Mouse (Mus musculus): ENCODE measurements around the gene Mrm3. TPM values are rescaled to one million over a fixed set of nuclear protein-coding genes. Genes with fewer than 3 reads are reported as not detected.
"Not testable (repeated sequence)": the region's sequence is repeated elsewhere in the genome, so short reads cannot be mapped to it uniquely, and the experiment has no call there.

The Mrm3 gene
- polyA plus RNA-seq (2014; fragmentation: Nextera tagmentation; extraction: Ambion mirVana), result 21.6 and 23.8 TPM in 2 replicates

DNA sequence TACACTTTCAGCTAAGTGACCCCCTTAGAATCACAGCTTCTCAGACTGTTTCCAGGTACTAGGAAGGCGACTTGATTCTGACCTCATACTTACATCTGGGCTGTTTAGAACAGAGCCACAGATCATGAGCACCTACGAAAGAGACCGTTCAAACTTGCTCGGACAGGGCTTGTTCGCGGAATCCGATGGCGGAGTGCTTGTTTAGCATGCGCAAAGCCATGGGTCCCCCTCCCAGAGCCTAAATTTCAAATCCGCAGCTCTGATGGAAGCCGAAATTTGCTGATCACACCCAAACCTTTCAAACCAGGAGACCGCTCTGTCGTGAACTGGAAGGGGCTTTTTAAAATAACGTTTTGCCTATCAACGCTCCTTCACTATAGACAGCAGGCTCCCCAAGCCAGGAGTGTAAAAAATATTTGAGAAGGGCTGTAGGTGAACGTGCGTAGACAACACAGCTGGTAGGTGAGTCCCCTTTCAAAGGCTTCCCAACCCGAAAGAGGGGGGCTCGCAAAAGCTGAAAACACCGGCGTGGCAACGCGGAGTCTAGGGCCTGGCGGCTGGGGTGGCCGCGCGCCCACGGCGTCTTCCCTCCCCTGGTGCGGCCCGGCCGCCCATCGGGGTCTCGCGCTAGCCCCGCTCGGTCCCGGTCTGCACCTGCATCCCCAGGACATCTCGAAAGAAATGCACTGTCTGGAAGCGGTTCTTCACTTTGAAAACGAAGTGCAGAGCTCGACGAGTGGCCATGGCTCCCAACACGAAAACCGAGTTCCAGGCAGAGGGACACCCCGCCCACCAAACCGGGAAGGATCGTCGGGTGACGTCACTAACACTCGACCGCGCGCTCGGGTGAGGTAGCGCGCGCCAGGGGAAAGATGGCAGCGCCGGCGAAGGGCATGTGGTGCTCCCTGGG, at the start of gene Mrm3, which contains the start of gene Glod4:
Gene Mrm3 (plus strand): TSS at position 815 of the 910 bp plus-strand sequence.
Gene Glod4 (minus strand): TSS at position 825 of the 910 bp plus-strand sequence.
- H3K4me1 ChIP-seq (ENCODE audit: control insufficient read depth, insufficient read depth, low read length), result peaks cover 8% of the 10 kb centered on the region
- H3K4me3 ChIP-seq (ENCODE audit: low read depth, low read length), result peak within 1 kb of the TSS; percentile 75
- H3K36me3 ChIP-seq (ENCODE audit: control insufficient read depth, insufficient read depth, low read length), result peaks cover 20% of the 10 kb centered on the region; the same call in 1 of the 2 replicates
- H3K27ac ChIP-seq (ENCODE audit: low read depth, low read length), result 0 out of 2 replicates have a peak within 1 kb of the TSS, but pooled peaks have one; percentile 31
- H3K9ac ChIP-seq (ENCODE audit: low read length), result peak within 1 kb of the TSS; percentile 87
- WGBS, result 1% methylated on average over 59 of the region's 61 CpGs
- DNase-seq (ENCODE audit: low spot score), result peak; percentile 96
- H3K27me3 ChIP-seq (replicated peaks; ENCODE audit: control insufficient read depth, insufficient read depth, low read length), result no peaks in the 10 kb centered on the region
- H3K9me3 ChIP-seq (replicated peaks; ENCODE audit: control insufficient read depth, low read length), result no peaks in the 10 kb centered on the region
- ATAC-seq, result peak; percentile 93
- peak within 1 kb of the TSS; percentile 89 for H3K4me2 ChIP-seq (ENCODE audit: low read length)

DNA sequence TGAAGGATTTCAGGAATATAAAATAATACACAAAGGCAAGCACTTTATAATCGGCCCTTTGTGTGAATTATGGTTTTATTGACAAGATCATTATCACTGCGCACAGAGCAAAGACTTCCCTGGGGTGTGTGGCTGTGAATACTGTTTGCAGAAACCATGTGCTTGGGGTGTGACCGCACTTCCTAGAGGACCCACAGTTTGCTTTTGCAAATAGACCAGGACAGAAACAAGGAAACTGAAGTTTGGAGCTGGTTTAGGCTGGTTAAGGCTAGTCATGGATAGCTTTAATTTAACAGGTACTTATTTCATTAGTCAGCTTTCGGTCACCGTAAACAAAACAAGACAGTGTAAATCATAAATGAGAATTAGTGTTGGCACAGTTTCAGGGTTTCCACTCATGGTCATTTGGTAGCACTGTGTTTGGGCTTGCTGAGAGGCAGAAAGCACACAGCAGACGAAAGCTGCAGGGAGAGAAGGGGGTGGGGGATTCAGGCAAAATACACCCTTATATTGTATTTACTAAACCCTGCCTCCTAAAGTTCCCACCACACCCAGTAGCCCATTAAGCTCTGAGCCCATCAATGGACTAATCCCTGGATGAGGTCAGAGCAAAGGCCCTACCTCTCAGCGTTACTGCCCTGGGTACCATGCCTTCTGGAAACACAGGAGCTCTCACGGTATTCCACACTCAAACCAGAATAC, 47.1 kb upstream of the Mrm3 start:
- 54% methylated on average over 8 of the region's 8 CpGs for WGBS
- Histone ChIP-seq H3K9ac (ENCODE audit: low read length) (no peak overlapping the region), H3K9me3 (replicated peaks; ENCODE audit: control insufficient read depth, low read length) (no peaks in the 10 kb centered on the region), H3K27me3 (replicated peaks; ENCODE audit: control insufficient read depth, insufficient read depth, low read length) (no peaks in the 10 kb centered on the region), H3K36me3 (ENCODE audit: control insufficient read depth, insufficient read depth, low read length) (no peaks in the 10 kb centered on the region), H3K4me3 (ENCODE audit: low read depth, low read length) (no peak overlapping the region), H3K4me1 (ENCODE audit: control insufficient read depth, insufficient read depth, low read length) (no peaks in the 10 kb centered on the region), H3K27ac (ENCODE audit: low read depth, low read length) (no peak overlapping the region), H3K4me2 (ENCODE audit: low read length) (no peak overlapping the region)
- ATAC-seq (no peak), DNase-seq (ENCODE audit: low spot score) (no peak)

DNA sequence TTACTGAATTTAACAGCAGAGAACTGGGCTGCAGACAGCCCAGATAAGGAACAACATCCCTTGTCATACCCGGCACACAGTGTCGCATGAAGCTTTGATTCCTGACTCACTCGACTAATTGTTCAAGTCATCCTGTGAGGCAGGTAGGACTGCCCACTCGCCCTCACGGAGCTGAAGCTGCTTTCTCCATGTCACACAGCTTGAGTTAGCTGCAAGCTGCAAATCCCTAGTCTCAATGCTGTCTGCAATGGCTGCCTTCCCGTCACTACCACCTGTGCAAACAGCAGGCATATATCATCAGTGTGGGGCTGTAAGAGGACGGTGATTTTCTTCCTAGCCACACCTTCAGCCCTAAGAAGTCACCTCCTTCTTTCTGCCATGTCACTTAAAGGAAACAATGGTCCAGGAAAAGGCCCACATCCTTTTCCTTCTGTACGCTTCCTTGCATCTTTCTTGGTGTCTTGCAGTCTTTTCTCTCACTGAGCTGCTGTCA, 46.5 kb upstream of the Mrm3 start:
- no peak overlapping the region for H3K9ac ChIP-seq (ENCODE audit: low read length)
- WGBS, result 42% methylated on average over 8 of the region's 8 CpGs
- DNase-seq (ENCODE audit: low spot score), result no peak
- H3K4me1 ChIP-seq (ENCODE audit: control insufficient read depth, insufficient read depth, low read length), result no peaks in the 10 kb centered on the region
- no peak for ATAC-seq
- H3K27ac ChIP-seq (ENCODE audit: low read depth, low read length), result no peak overlapping the region
- H3K4me2 ChIP-seq (ENCODE audit: low read length), result no peak overlapping the region
- no peaks in the 10 kb centered on the region for H3K9me3 ChIP-seq (replicated peaks; ENCODE audit: control insufficient read depth, low read length)
- no peak overlapping the region for H3K4me3 ChIP-seq (ENCODE audit: low read depth, low read length)
- H3K36me3 ChIP-seq (ENCODE audit: control insufficient read depth, insufficient read depth, low read length), result no peaks in the 10 kb centered on the region
- no peaks in the 10 kb centered on the region for H3K27me3 ChIP-seq (replicated peaks; ENCODE audit: control insufficient read depth, insufficient read depth, low read length)

DNA sequence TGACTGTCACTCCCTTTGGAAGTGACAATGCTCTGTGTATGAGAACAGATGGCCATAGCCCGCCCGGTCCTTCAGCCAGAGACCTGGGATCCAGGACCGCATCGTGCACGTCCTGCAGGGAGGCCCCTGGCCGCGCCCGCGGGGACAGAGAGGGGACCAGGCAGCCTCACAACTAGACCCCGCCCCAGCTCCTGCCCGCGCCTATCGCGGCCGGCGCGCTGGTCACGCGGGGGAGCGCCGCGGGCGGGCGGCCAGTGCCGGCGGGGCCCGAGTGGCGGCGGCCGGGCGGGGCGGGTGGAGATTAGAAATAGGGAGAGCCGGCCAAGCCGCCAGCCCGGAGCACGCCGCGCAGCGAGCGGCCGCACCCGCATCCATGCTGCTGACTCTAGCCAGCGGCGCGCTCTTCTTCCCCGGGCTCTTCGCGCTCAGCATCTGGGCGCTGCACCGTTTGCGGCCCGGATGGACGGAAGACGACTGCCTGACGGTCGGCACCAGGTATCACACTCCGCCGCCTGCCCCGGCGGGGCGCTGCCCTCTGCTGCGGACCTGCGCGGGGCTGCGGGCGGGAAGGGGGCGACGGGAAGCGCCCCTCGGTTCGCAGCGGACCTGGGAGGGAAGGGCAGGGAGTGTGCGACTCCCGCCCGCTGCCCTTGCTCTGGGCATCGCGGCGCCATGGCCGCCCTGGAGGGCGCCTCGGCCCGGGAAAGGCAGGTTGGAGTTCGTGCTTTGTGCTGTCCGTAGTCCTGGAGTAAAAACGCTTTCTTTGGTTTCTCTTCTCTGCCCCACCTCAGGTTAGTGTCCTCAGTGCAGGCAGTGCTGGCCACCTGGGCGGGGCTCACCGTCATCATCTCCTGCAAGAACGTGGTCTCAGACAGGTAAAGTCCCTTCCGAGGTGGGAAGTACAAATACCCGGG, 41.5 kb upstream of the Mrm3 start:
- H3K27ac ChIP-seq (ENCODE audit: low read depth, low read length), result peak overlapping the region; percentile 75
- no peaks in the 10 kb centered on the region for H3K9me3 ChIP-seq (replicated peaks; ENCODE audit: control insufficient read depth, low read length)
- peak overlapping the region; percentile 97 for H3K4me2 ChIP-seq (ENCODE audit: low read length)
- peak; percentile 87 for DNase-seq (ENCODE audit: low spot score)
- peaks cover 24% of the 10 kb centered on the region for H3K36me3 ChIP-seq (ENCODE audit: control insufficient read depth, insufficient read depth, low read length)
- no peaks in the 10 kb centered on the region for H3K27me3 ChIP-seq (replicated peaks; ENCODE audit: control insufficient read depth, insufficient read depth, low read length)
- H3K4me3 ChIP-seq (ENCODE audit: low read depth, low read length), result peak overlapping the region; percentile 94
- peak overlapping the region; percentile 94 for H3K9ac ChIP-seq (ENCODE audit: low read length)
- peak; percentile 99 for ATAC-seq
- WGBS, result under 1% methylated on average over 65 of the region's 90 CpGs
- H3K4me1 ChIP-seq (ENCODE audit: control insufficient read depth, insufficient read depth, low read length), result no peaks in the 10 kb centered on the region

DNA sequence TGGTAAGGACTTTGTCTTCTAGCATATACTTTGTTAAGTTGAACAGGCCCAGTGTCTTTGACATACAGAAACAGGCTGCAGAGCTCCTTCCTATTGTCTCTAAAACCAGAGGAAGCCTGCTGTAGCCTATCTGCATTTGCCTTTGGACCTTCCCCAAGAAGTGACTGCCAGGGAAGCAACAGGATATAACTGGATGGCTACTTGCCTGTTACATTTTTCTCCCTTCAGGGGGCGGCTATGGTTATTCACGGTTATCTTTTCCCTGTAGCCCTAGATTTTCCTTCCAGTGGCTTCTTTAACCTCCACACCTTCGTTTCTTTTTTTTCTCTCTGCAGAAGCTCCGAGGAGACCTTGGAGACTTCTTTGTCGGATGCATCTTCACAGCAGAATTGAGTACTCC, 36.7 kb upstream of the Mrm3 start:
- Histone ChIP-seq H3K27ac (ENCODE audit: low read depth, low read length) (no peak overlapping the region), H3K9ac (ENCODE audit: low read length) (no peak overlapping the region), H3K4me3 (ENCODE audit: low read depth, low read length) (no peak overlapping the region), H3K36me3 (ENCODE audit: control insufficient read depth, insufficient read depth, low read length) (peaks cover 63% of the 10 kb centered on the region), H3K4me2 (ENCODE audit: low read length) (no peak overlapping the region), H3K9me3 (replicated peaks; ENCODE audit: control insufficient read depth, low read length) (no peaks in the 10 kb centered on the region), H3K4me1 (ENCODE audit: control insufficient read depth, insufficient read depth, low read length) (no peaks in the 10 kb centered on the region), H3K27me3 (replicated peaks; ENCODE audit: control insufficient read depth, insufficient read depth, low read length) (no peaks in the 10 kb centered on the region)
- no peak for ATAC-seq
- no peak for DNase-seq (ENCODE audit: low spot score)
- 85% methylated on average over 5 of the region's 5 CpGs for WGBS

DNA sequence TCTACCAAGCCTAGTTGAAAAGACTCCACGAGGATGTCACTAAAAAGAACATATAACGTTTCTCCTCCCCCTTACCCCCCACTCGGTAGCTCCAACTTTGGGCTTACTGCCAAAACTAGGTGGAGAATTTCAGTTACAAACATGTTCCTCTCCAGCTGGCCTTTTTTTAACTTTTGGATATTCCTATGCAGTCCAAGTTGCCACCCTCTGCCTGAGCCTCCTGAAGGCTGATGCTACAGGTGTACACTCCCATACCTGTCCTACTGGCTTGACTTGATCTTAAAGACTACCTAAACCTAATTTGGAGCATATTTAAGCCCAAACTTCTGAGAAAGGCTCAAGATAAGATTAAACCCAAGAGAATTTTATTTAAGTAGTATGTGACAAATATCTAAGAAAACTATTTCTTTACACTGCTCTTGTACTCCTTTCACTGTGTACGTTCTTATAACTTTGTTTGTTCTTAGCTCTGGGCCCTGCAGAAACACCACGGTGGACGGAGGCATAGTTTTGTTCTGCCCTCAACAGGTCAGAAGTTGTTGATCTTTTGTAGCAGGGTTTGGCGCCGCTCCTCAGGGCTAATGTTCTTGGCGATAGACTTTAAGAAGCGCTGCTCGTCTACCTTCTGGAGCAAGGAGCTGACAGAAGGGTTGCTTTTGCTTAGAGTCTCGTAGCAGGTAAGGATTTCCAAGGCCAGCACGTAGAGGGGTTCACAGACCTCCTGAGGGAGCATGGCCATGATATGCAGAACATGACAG, 33.1 kb upstream of the Mrm3 start:
- ATAC-seq (no peak), DNase-seq (ENCODE audit: low spot score) (no peak)
- H3K9ac ChIP-seq (ENCODE audit: low read length), result no peak overlapping the region
- H3K4me3 ChIP-seq (ENCODE audit: low read depth, low read length), result no peak overlapping the region
- H3K9me3 ChIP-seq (replicated peaks; ENCODE audit: control insufficient read depth, low read length), result no peaks in the 10 kb centered on the region
- H3K4me2 ChIP-seq (ENCODE audit: low read length), result no peak overlapping the region
- peaks cover 77% of the 10 kb centered on the region for H3K36me3 ChIP-seq (ENCODE audit: control insufficient read depth, insufficient read depth, low read length)
- H3K27me3 ChIP-seq (replicated peaks; ENCODE audit: control insufficient read depth, insufficient read depth, low read length), result no peaks in the 10 kb centered on the region
- 91% methylated on average over 13 of the region's 13 CpGs for WGBS
- no peak overlapping the region for H3K27ac ChIP-seq (ENCODE audit: low read depth, low read length)
- no peaks in the 10 kb centered on the region for H3K4me1 ChIP-seq (ENCODE audit: control insufficient read depth, insufficient read depth, low read length)

DNA sequence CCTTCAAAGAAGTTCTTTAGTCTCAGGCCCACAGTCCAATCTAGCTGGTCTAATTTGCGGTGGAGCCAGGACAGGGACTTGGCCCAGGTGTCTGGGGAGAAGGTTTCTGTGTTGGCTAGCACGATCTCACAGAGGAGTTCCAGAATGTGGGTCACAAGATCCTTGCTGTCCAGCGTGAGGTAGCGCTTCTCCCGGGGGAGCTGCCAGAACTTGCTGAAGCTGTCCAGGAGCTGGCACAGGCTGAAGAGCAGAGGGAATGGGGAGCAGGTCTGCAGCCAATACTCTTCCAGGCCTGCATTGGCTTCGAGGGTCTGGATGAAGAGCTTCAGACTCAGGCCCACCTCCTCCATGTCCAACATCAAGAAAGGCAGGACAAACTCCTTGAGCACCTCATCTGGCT, 31.9 kb upstream of the Mrm3 start:
- H3K9me3 ChIP-seq (replicated peaks; ENCODE audit: control insufficient read depth, low read length); H3K4me3 ChIP-seq (ENCODE audit: low read depth, low read length); H3K9ac ChIP-seq (ENCODE audit: low read length); H3K4me1 ChIP-seq (ENCODE audit: control insufficient read depth, insufficient read depth, low read length); DNase-seq (ENCODE audit: low spot score); H3K27me3 ChIP-seq (replicated peaks; ENCODE audit: control insufficient read depth, insufficient read depth, low read length); ATAC-seq; H3K27ac ChIP-seq (ENCODE audit: low read depth, low read length); H3K4me2 ChIP-seq (ENCODE audit: low read length): not testable (repeated sequence)
- peaks cover 65% of the 10 kb centered on the region for H3K36me3 ChIP-seq (ENCODE audit: control insufficient read depth, insufficient read depth, low read length)
- WGBS, result 94% methylated on average over 4 of the region's 6 CpGs

DNA sequence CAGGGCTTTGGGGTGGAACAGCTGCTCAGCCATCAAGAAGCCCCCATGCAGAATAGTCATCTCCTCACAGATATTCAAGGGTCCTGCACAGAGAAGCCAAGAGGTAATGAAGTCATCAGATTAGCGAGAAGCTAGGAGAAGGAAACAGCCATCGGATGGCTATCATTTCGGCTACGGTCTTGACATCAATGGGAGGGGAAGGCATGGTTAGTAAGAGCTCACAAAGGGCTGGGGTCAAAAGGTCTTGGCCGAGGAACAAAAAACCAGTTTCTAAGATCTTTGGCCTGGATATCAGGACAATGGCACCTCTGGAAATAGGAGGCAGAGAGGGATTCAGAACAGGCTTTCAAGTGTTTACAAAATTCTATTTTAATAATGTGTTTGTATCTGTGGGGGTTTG, 29.7 kb upstream of the Mrm3 start:
- no peak overlapping the region for H3K4me2 ChIP-seq (ENCODE audit: low read length)
- DNase-seq (ENCODE audit: low spot score), result no peak
- 41% methylated on average over 5 of the region's 5 CpGs for WGBS
- no peak overlapping the region for H3K4me3 ChIP-seq (ENCODE audit: low read depth, low read length)
- no peak for ATAC-seq
- H3K27me3 ChIP-seq (replicated peaks; ENCODE audit: control insufficient read depth, insufficient read depth, low read length), result no peaks in the 10 kb centered on the region
- no peaks in the 10 kb centered on the region for H3K9me3 ChIP-seq (replicated peaks; ENCODE audit: control insufficient read depth, low read length)
- H3K4me1 ChIP-seq (ENCODE audit: control insufficient read depth, insufficient read depth, low read length), result peaks cover 5% of the 10 kb centered on the region; the same call in 1 of the 2 replicates
- H3K9ac ChIP-seq (ENCODE audit: low read length), result no peak overlapping the region
- no peak overlapping the region for H3K27ac ChIP-seq (ENCODE audit: low read depth, low read length)
- H3K36me3 ChIP-seq (ENCODE audit: control insufficient read depth, insufficient read depth, low read length), result peaks cover 43% of the 10 kb centered on the region

Data from forebrain, embryonic 14.5 days (tissue).